Mouse (Mus musculus) hindbrain, embryonic 16.5 days (tissue): ENCODE measurements around the gene Smco3. TPM values are rescaled to one million over a fixed set of nuclear protein-coding genes. Genes with fewer than 3 reads are reported as not detected.
"Not testable (repeated sequence)": the region's sequence is repeated elsewhere in the genome, so short reads cannot be mapped to it uniquely, and the experiment has no call there.

Source experiments
- ATAC-seq: fragments of 200-750 bp; cut with Nextera tagmentation; 2 replicates; pipeline ENCODE4 v1.8.0; 2017; ENCODE audit warnings: moderate TSS enrichment, moderate library complexity
- H3K27ac ChIP-seq: fragments of 300-500 bp; sonication (generic); 2 replicates; pipeline ENCODE4 v1.5.1; 2014; ENCODE audit warnings: low read depth, mild to moderate bottlenecking, control low read depth, low read length, moderate library complexity
- H3K27me3 ChIP-seq: fragments of 300-500 bp; sonication (generic); replicated peaks from 2 replicates; pipeline ENCODE4 v1.6.1; 2014; ENCODE audit warnings: low read length; ENCODE audit not compliant: control insufficient read depth, insufficient read depth
- H3K36me3 ChIP-seq: fragments of 300-500 bp; sonication (generic); 2 replicates; pipeline ENCODE4 v1.6.1; 2014; ENCODE audit warnings: mild to moderate bottlenecking, low read length, moderate library complexity, mixed read lengths; ENCODE audit not compliant: control insufficient read depth, insufficient read depth
- H3K4me1 ChIP-seq: fragments of 300-500 bp; sonication (generic); 2 replicates; pipeline ENCODE4 v1.6.1; 2014; ENCODE audit warnings: low read depth, low read length; ENCODE audit not compliant: control insufficient read depth, insufficient read depth
- H3K4me2 ChIP-seq: fragments of 300-500 bp; sonication (generic); 2 replicates; pipeline ENCODE4 v1.6.1; 2014; ENCODE audit warnings: mild to moderate bottlenecking, low read length, control low read depth, moderate library complexity
- H3K4me3 ChIP-seq: fragments of 300-500 bp; sonication (generic); 2 replicates; pipeline ENCODE4 v1.5.1; 2014; ENCODE audit warnings: mild to moderate bottlenecking, low read length, control low read depth, moderate library complexity
- H3K9ac ChIP-seq: fragments of 300-500 bp; sonication (generic); 2 replicates; pipeline ENCODE4 v1.6.1; 2014; ENCODE audit warnings: low read depth, mild to moderate bottlenecking, control low read depth, low read length, moderate library complexity
- H3K9me3 ChIP-seq: fragments of 300-500 bp; sonication (generic); 2 replicates; pipeline ENCODE4 v1.6.1; 2014; ENCODE audit warnings: mild to moderate bottlenecking, low read length, moderate library complexity; ENCODE audit not compliant: control insufficient read depth
- WGBS: fragments of 180-500 bp; shearing (Covaris S2); extraction: QIAGEN DNeasy Blood & Tissue Kit; methylation state at CpG from one replicate; pipeline ENCODE4 v1.1.7; 2014; 5-methylcytosine and 5-hydroxymethylcytosine counted together
- polyA plus RNA-seq: library from polyadenylated mRNA; unstranded; fragments of >200 nt; fragmentation: Nextera tagmentation; extraction: Ambion mirVana; gene quantifications from 2 replicates; pipeline ENCODE4 v1.2.1, GENCODE M21; 2015

Smco3 gene
- polyA plus RNA-seq = 2.2 TPM in 2 replicates

GRCm38 (mm10) chr6:136835352-136835751 lies at the start of gene Smco3:
Gene Smco3, minus strand, starts transcription at chr6:136835452.
- Histone ChIP-seq H3K9ac (no peak within 1 kb of the TSS), H3K4me3 (no peak within 1 kb of the TSS; the same call in 1 of the 2 replicates), H3K4me2 (peak within 1 kb of the TSS; percentile 15; the same call in 1 of the 2 replicates), H3K27me3 (no peaks in the 10 kb centered on the region; the same call in 1 of the 2 replicates), H3K27ac (no peak within 1 kb of the TSS), H3K9me3 (no peaks in the 10 kb centered on the region), H3K4me1 (no peaks in the 10 kb centered on the region), H3K36me3 (no peaks in the 10 kb centered on the region)
- WGBS = 50% methylated on average over 4 of the region's 4 CpGs
- ATAC-seq = no peak

GRCm38 (mm10) chr6:136884766-136885165 lies 49.5 kb upstream of the Smco3 start:
- not testable (repeated sequence) for H3K4me1 ChIP-seq, H3K27me3 ChIP-seq, H3K4me3 ChIP-seq, H3K9ac ChIP-seq, ATAC-seq, H3K4me2 ChIP-seq, H3K36me3 ChIP-seq, H3K27ac ChIP-seq, H3K9me3 ChIP-seq
- 36% methylated on average over 1 of the region's 1 CpGs for WGBS

GRCm38 (mm10) chr6:136883961-136884360 lies 48.7 kb upstream of the Smco3 start:
- Histone ChIP-seq H3K27me3 (no peaks in the 10 kb centered on the region), H3K4me1 (no peaks in the 10 kb centered on the region), H3K9ac (no peak overlapping the region), H3K9me3 (no peaks in the 10 kb centered on the region), H3K36me3 (no peaks in the 10 kb centered on the region), H3K27ac (no peak overlapping the region), H3K4me2 (no peak overlapping the region), H3K4me3 (no peak overlapping the region)
- WGBS = 85% methylated on average over 6 of the region's 6 CpGs
- ATAC-seq = no peak

GRCm38 (mm10) chr6:136883431-136883915 lies 48.2 kb upstream of the Smco3 start:
- no peaks in the 10 kb centered on the region for H3K36me3 ChIP-seq
- 84% methylated on average over 3 of the region's 3 CpGs for WGBS
- ATAC-seq = no peak
- H3K4me2 ChIP-seq = no peak overlapping the region
- no peaks in the 10 kb centered on the region for H3K27me3 ChIP-seq
- H3K27ac ChIP-seq = no peak overlapping the region
- H3K9ac ChIP-seq = no peak overlapping the region
- no peaks in the 10 kb centered on the region for H3K4me1 ChIP-seq
- no peaks in the 10 kb centered on the region for H3K9me3 ChIP-seq
- H3K4me3 ChIP-seq = no peak overlapping the region

GRCm38 (mm10) chr6:136881678-136882077 lies 46.4 kb upstream of the Smco3 start:
- no peak for ATAC-seq
- H3K27ac ChIP-seq = no peak overlapping the region
- H3K4me2 ChIP-seq = no peak overlapping the region
- WGBS = 76% methylated on average over 8 of the region's 8 CpGs
- H3K4me1 ChIP-seq = no peaks in the 10 kb centered on the region
- no peaks in the 10 kb centered on the region for H3K9me3 ChIP-seq
- H3K27me3 ChIP-seq = no peaks in the 10 kb centered on the region
- H3K36me3 ChIP-seq = no peaks in the 10 kb centered on the region
- H3K4me3 ChIP-seq = no peak overlapping the region
- H3K9ac ChIP-seq = no peak overlapping the region

GRCm38 (mm10) chr6:136875670-136876069 lies 40.4 kb upstream of the Smco3 start, which contains the start of gene Mgp:
Gene Mgp, minus strand, starts transcription at chr6:136875823.
- ATAC-seq = no peak
- no peaks in the 10 kb centered on the region for H3K9me3 ChIP-seq
- H3K4me2 ChIP-seq = peak within 1 kb of the TSS; percentile 23
- H3K27ac ChIP-seq = no peak within 1 kb of the TSS
- WGBS = 65% methylated on average over 9 of the region's 9 CpGs
- no peaks in the 10 kb centered on the region; the same call in 1 of the 2 replicates for H3K4me1 ChIP-seq
- no peaks in the 10 kb centered on the region for H3K36me3 ChIP-seq
- H3K9ac ChIP-seq = no peak within 1 kb of the TSS
- no peak within 1 kb of the TSS for H3K4me3 ChIP-seq
- no peaks in the 10 kb centered on the region for H3K27me3 ChIP-seq

GRCm38 (mm10) chr6:136874599-136874998 lies 39.3 kb upstream of the Smco3 start:
- H3K4me1 ChIP-seq = no peaks in the 10 kb centered on the region; the same call in 1 of the 2 replicates
- 38% methylated on average over 8 of the region's 8 CpGs for WGBS
- peak overlapping the region; percentile 23 for H3K4me2 ChIP-seq
- H3K9me3 ChIP-seq = no peaks in the 10 kb centered on the region
- no peak overlapping the region for H3K4me3 ChIP-seq
- no peak for ATAC-seq
- no peak overlapping the region for H3K27ac ChIP-seq
- H3K27me3 ChIP-seq = no peaks in the 10 kb centered on the region
- H3K9ac ChIP-seq = no peak overlapping the region
- no peaks in the 10 kb centered on the region for H3K36me3 ChIP-seq

- no peaks in the 10 kb centered on the region for H3K9me3 ChIP-seq
- no peak overlapping the region for H3K4me2 ChIP-seq
- H3K4me3 ChIP-seq = no peak overlapping the region
- no peak overlapping the region for H3K27ac ChIP-seq
- H3K4me1 ChIP-seq = no peaks in the 10 kb centered on the region
- H3K36me3 ChIP-seq = no peaks in the 10 kb centered on the region
- no peaks in the 10 kb centered on the region for H3K27me3 ChIP-seq
- no peak overlapping the region for H3K9ac ChIP-seq
- no peak for ATAC-seq
- 82% methylated on average over 5 of the region's 5 CpGs for WGBS
These were observed 33.7 kb upstream of the Smco3 start for GRCm38 (mm10) chr6:136868921-136869320.

- H3K4me1 ChIP-seq = no peaks in the 10 kb centered on the region
- no peaks in the 10 kb centered on the region for H3K36me3 ChIP-seq
- no peak for ATAC-seq
- H3K9me3 ChIP-seq = no peaks in the 10 kb centered on the region
- WGBS = 82% methylated on average over 4 of the region's 4 CpGs
- no peak overlapping the region for H3K4me2 ChIP-seq
- no peak overlapping the region for H3K9ac ChIP-seq
- H3K4me3 ChIP-seq = no peak overlapping the region
- no peaks in the 10 kb centered on the region for H3K27me3 ChIP-seq
- H3K27ac ChIP-seq = no peak overlapping the region
These were observed 30.9 kb upstream of the Smco3 start for GRCm38 (mm10) chr6:136866150-136866549.

GRCm38 (mm10) chr6:136865360-136865759 lies 30.1 kb upstream of the Smco3 start:
- 92% methylated on average over 5 of the region's 5 CpGs for whole genome bisulfite sequencing
- Histone ChIP-seq H3K9ac (no peak overlapping the region), H3K36me3 (no peaks in the 10 kb centered on the region), H3K4me3 (no peak overlapping the region), H3K27me3 (no peaks in the 10 kb centered on the region), H3K9me3 (no peaks in the 10 kb centered on the region), H3K27ac (no peak overlapping the region), H3K4me1 (no peaks in the 10 kb centered on the region), H3K4me2 (no peak overlapping the region)
- no peak for ATAC-seq
